Mouse (Mus musculus): ENCODE measurements around the gene Slc28a3.

Slc28a3 gene

DNA sequence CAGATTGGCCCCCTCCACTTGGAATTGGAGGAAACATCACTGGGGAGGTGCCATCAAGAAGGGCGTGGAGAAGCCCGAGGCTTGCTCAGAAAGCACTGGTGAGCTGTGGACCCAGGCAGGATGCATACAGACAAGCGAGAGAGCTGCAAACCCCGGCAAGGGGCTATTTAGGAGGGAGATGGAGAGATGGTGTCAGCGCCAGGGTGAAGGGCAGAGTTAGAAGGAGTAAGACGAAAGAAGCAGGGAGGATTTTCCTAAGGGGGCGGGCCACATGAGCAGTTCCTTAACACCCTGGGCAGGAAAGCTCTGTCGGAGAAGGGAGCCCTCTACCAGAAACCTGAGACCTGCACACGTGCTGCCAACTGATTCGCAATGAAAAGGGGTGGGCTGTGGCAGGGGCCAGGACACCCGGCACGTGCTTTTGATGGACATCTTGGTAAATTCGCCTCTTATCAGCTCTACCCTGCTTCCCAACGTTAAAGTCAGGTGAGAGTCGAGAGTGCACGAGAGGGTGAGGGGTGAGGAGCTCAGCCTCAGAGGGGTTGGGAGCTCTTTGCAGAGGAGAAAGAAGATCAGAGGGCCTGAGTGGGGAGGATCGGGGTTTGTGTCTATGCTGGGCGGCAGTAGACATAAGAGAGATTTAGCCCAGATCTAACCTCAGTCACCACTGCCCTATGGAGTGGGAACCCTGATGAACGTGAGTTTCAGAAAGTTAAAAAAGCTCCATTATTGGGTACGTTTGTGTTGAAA lies 87.5 kb downstream of the Slc28a3 start:
- no peak for DNase-seq (ENCODE audit: low spot score)

DNA sequence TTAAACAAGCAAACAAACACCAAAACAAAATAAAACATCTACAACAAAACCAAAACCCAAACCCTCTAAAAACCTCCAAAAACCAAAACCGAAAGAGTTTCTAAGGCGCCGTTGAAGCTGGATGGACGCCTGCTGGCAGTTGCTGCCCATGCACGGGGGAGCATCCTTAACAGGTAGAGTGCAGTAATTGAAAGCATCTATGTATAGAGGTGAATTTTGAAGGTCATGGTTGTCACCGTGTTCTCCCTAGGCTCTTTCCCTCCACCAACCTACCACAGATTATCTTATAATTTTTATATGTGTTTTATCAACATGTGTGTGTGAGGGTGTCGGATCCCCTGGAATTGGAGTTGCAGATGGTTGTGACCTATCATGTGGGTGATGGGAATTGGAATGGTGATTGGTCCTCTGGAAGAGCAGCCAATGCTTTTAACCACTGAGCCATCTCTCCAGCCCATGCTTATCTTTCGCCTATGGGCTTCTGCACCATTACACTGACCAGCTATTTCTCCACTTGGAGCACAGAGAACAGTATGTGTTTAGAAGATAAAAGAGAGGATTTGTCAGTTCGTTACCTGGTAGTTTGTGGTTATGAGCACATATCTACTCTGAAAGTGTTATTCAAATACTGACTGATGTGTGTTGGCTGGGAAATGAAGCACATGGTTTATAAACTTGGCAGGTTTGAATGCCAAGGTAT lies 89.2 kb downstream of the Slc28a3 start:
- DNase-seq (ENCODE audit: low spot score) = no peak

DNA sequence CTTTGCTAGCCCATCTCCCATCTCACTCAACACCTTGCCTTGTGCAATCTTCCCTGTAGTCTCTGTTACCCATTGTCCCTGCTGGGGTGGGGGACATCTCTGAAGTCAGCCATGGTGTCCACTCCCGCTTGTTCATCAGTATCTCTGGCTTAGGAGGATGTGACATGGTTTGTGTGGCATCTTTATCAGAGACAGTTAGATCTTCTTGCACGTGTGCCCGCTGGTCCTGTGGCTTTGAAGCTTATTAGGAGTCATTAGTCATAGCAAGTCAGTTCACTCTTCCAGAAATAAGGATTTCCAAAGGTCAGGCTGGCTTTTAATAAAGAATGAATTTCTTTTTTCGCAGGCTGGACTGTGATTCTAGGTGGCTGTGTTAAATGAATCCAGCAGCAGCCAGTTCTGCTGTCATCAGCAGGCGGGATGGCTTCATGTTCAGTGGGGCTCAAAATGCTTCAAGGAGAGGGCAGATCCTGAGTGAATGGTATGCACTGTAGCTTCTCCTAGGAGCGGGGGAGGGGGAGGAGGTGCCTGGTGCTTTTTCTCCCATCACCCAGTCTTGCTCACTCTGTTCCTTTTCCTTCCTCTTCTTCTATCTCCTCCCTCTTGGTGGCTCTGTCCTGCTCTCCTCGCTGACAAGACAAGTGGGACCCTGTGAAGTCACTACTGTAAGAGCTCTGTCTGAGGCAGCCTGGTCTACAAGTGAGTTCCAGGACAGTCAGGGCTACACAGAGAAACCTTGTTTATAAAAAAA lies 89.9 kb downstream of the Slc28a3 start:
- DNase-seq (ENCODE audit: low spot score) = no peak

DNA sequence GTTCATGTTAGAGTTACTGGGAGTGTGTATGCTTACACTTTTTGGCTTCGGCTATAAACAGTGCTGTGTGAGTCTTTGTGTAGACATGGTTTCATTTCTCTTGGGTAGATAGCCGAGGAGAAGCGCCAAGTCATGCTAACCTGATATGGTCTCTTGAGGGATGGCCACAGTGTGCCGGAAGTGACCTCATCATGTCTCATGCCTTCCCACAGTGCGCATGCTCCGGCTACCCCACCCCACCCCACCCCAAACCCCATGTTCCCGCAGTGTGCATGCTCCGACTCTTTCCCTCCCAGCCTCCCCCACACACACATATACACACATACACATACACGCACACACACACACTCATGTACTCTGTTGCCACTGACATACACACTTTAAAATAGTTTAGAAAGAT lies 90.6 kb downstream of the Slc28a3 start:
- DNase-seq (ENCODE audit: low spot score) = no peak

DNA sequence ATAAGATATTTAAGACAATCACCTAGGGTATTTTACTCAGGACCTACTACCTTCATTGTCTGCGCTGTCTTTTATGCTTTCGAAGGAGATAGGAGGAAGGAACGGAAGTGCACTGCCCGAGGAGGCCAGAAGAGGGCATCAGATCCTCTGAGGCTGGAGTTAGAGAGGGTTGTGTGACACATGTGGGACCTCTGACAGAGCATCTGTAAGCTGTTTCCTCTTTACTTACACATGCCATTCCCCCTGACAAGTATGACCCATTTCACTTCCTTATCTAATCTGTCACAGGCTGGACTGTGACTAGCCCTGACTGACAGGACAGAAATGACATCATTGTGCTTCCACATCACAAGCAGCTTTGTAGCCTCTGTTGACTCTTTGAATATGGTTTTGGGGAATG lies 94.4 kb downstream of the Slc28a3 start:
- no peak for DNase-seq (ENCODE audit: low spot score)

DNA sequence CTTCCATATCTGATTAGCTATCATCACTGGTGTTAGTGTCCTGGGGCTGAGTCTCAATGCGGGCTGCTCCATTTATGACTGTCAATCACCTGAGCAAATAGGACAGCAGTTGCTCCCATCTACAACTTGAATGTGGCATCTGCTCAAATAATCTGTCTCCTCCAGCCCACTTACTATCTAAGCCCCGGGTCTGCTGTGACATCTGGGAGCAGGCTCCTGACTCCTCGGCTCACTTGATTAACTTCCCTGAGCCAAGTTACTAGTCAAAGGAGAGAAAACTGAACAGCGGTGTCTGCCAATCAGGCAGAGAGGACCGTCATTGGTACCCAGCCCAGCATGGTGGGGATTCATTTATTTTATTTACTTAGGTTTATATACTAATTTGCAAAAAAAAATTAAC lies 95.0 kb downstream of the Slc28a3 start:
- DNase-seq (ENCODE audit: low spot score) = no peak

DNA sequence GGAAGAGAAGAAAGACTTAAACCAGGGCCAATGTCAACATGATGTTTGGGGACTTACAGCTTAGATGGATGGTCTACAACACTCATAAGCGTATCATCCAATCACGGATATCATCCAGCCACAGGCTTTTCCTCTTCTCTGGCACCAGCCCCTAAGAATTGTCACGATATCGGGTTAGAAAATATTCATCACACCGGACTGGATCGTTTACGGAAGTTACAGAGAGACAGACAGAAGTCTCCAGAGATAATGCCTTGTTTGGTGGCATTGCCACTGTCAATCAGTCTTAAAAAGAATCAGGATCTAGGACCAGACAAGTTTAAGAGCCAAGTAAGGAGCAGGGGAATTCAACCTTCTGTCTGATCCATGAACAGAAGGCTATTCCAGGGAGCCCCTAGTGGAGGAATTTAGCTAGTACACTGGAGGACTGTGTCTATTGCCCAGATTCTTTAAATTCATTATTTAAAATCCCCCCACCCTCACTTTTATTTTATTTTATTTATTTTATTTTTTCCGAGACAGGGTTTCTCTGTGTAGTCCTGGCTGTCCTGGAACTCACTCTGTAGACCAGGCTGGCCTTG lies 96.4 kb downstream of the Slc28a3 start:
- DNase-seq (ENCODE audit: low spot score) = no peak

DNA sequence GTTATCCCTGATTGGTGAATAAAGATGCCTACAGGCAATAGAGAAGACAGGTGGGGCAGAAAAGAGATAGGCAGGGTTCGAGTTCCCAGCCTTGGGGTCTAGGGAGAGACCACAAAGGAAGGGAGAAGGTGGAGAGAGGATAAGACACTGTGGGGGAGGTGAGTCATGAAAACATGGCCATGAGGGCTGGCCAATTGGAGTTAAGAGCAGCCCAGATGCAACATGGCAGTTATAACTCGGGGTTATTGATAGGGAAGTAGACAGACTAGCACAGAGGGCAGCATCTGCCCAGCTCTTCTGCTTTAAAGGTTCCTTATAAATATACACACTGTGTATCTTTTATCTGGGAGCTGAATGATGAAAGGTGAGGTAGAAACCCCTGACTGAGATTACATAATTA lies 98.8 kb downstream of the Slc28a3 start:
- no peak for DNase-seq (ENCODE audit: low spot score)

DNA sequence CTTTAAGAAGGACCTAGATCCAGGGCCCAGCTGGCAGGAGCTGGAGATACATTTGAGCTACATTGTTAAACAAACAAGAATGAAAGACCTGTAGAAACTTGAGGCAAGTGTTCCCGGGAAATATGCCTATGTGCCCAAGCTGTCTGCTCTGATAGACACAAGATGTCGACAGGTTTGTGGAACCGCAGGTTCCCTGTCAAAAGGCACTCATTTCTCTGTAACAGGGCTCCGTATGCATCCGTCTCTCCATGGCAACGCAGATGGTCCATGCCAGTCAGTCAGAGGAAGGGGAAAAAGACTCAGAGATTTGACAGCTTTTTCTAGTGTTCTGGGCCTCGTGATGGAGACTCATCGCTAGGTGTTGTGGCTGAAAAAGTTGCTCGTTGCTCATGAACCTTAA lies 99.4 kb downstream of the Slc28a3 start:
- DNase-seq (ENCODE audit: low spot score) = no peak

DNA sequence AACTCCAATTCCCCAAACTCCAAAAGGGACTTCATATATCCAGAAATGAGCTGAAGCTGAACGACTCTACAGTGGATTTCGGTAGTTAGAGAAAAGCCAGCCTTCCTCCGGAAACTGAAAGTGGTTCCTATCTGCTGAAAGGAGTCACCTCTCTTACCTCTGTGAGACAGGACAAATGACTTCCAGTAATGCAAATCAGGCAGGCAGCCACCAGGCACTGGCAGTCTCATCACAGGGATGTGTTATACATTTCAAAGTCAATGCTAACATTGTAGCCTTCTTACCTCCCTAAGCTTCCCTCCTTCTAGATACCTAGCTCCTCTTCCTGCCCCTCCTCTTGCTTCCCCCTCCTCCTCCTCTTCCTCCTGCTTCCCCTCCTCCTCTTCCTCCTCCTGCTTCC lies 101.4 kb downstream of the Slc28a3 start:
- DNase-seq (ENCODE audit: low spot score) = no peak

DNA sequence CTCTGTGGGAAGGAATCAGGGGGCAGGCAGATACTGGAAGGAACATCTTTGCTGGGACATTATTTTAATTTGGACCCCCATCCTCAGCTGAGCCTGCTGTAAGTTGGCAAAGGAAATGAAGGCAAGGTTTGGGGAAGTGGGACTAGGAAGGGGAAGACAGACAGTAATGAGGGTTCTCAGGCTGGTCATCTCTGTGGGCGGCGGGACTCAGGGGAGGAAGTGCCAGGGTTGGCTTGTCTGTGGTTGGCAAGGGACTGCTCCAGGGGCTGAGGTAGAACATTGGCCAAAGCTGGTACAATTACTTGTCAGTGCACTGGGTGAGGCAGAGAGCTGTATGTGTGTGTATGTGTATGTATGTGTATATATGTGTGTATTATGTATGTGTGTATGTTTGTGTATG lies 107.1 kb downstream of the Slc28a3 start:
- DNase-seq (ENCODE audit: low spot score) = no peak

DNA sequence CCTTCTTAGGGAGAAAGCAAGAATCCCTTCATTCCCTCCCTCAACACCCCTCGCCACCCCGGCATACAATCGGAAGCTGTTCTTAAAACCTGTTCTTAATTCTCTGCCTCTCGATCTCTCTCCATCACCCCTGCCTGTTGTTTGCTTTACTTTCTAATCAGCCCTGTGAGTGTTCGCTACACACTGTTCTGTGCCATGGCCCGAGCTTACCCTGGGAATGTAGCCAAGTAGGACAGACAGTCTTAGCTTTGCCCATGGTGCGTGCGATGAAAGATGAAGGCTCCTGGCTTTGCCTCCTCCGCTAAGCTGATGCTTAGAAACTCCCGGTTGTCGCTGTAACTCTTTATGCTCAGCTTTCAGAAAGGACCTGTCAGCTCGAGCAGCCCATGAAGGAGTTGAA lies 112.9 kb downstream of the Slc28a3 start:
- no peak for DNase-seq (ENCODE audit: low spot score)
